Mouse (Mus musculus) kidney, adult 2 months (tissue): Measurements from ENCODE around the gene Il12b.

Experiments
- CTCF ChIP-seq: fragments of 200-500 bp; conservative IDR thresholded peaks from 2 replicates; pipeline ENCODE4 v1.5.1; 2011; ENCODE audit warnings: low read depth, mild to moderate bottlenecking, control low read depth, low read length, moderate library complexity, mixed read lengths; ENCODE audit not compliant: insufficient read depth, insufficient read length
- POLR2A ChIP-seq: fragments of 200-500 bp; IDR thresholded peaks from one replicate; pipeline ENCODE4 v1.6.1; 2011; ENCODE audit warnings: low read depth, low read length, control low read depth

DNA sequence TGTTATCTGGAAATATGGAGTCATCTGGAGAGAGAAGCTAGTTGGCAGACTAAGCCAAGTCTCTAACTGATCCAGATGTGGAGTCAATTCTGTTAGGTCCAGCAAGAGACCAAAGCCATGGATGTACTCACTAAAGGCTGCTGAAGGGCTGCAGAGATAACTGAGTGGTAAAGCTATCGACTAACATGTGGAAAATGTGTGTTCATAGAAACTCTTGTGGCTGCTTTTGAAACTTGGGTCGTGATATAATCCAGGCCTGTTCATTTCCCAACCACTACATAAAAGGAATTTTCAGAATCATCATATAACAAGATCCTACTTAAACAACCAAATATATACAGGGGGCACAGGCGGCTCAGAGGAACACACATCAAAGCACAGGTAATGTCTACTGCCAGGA, 2.3 kb upstream of the Il12b start:
- TF ChIP-seq POLR2A = no peak
- TF ChIP-seq CTCF = no peak
